Mouse (Mus musculus) adrenal gland, adult 2 months (tissue): ENCODE results near the gene Islr. TPM values are rescaled to one million over a fixed set of nuclear protein-coding genes. Genes with fewer than 3 reads are reported as not detected.
"Not testable (repeated sequence)": the region's sequence is repeated elsewhere in the genome, so short reads cannot be mapped to it uniquely, and the experiment has no call there.

ENCODE experiments used
- DNase-seq: peaks from one replicate; pipeline ENCODE4 v3.0.0; 2021
- long read RNA-seq: library from polyadenylated mRNA; stranded (forward); transcript quantifications from one replicate; pipeline ENCODE4 v2.0.0, GENCODE M21; 2021
- polyA plus RNA-seq: library from polyadenylated mRNA; depleted of rRNA; stranded (reverse); fragments of >200 nt; gene quantifications from 2 replicates; pipeline ENCODE4 v1.2.3, GENCODE M21; 2012; rRNA removed
- total RNA-seq, 2 experiments: library from RNA; stranded (reverse); gene quantifications; 2 replicates each; pipeline ENCODE4 v1.2.3; 2021

Gene Islr
- total RNA-seq = 10 to 100 TPM; 23.5 to 30.9 TPM
- 93.8 and 107 TPM in 2 replicates for polyA plus RNA-seq
- long read RNA-seq, transcript Islr-201 (2 exons, 2,223 nt) = minor isoform, 13 of 30 reads
- long read RNA-seq, transcript Islr-202 (2 exons, 2,076 nt) = major isoform, 14 of 30 reads
- long read RNA-seq, partial matches to known transcripts = 0 of 30 reads
- long read RNA-seq, other reads (novel, unspliced or antisense) = 3 of 30 reads

- peak; percentile 84 for DNase-seq
Measured at GRCm38 (mm10) chr9:58203516-58204447, at the start of gene Islr, which contains the start of gene Islr2. Gene Islr (minus strand): TSS chr9:58204306. Gene Islr2 (minus strand): TSS chr9:58204319.

- DNase-seq = not testable (repeated sequence)
Measured at GRCm38 (mm10) chr9:58253805-58254122, 49.7 kb upstream of the Islr start.

GRCm38 (mm10) chr9:58253033-58253804 lies 49.1 kb upstream of the Islr start, which contains the start of gene Stoml1:
Gene Stoml1 (plus strand): TSS chr9:58253164.
- peak; percentile 97 for DNase-seq

- not testable (repeated sequence) for DNase-seq
Measured at GRCm38 (mm10) chr9:58250730-58251129, 46.6 kb upstream of the Islr start.

- DNase-seq = no peak
Measured at GRCm38 (mm10) chr9:58250322-58250721, 46.2 kb upstream of the Islr start.

- peak; percentile 90 for DNase-seq
Measured at GRCm38 (mm10) chr9:58249592-58250192, 45.6 kb upstream of the Islr start, which contains the start of gene Pml. Gene Pml (minus strand): TSS chr9:58249786.

- DNase-seq = no peak
Measured at GRCm38 (mm10) chr9:58248746-58249413, 44.8 kb upstream of the Islr start.

GRCm38 (mm10) chr9:58247064-58247759 lies 43.1 kb upstream of the Islr start:
- peak; percentile 90 for DNase-seq

- DNase-seq = no peak
Measured at GRCm38 (mm10) chr9:58246083-58246591, 42.0 kb upstream of the Islr start.

- DNase-seq = no peak
Measured at GRCm38 (mm10) chr9:58243696-58244095, 39.6 kb upstream of the Islr start.

- DNase-seq = no peak
Measured at GRCm38 (mm10) chr9:58242696-58243095, 38.6 kb upstream of the Islr start.

GRCm38 (mm10) chr9:58241780-58242485 lies 37.8 kb upstream of the Islr start:
- peak; percentile 72 for DNase-seq

GRCm38 (mm10) chr9:58234502-58235015 lies 30.5 kb upstream of the Islr start:
- no peak for DNase-seq

GRCm38 (mm10) chr9:58232374-58232773 lies 28.3 kb upstream of the Islr start:
- no peak for DNase-seq

GRCm38 (mm10) chr9:58231746-58232145 lies 27.6 kb upstream of the Islr start:
- DNase-seq = no peak

GRCm38 (mm10) chr9:58228777-58229466 lies 24.8 kb upstream of the Islr start:
- no peak for DNase-seq

- peak; percentile 67 for DNase-seq
Measured at GRCm38 (mm10) chr9:58225915-58226913, 22.1 kb upstream of the Islr start.

GRCm38 (mm10) chr9:58224356-58224755 lies 20.2 kb upstream of the Islr start:
- DNase-seq = no peak
